Mouse (Mus musculus) heart, adult 2 months (tissue): Measurements from ENCODE around the gene Cdc7. TPM values are rescaled to one million over a fixed set of nuclear protein-coding genes. Genes with fewer than 3 reads are reported as not detected.
A peak's percentile ranks its signal among the peaks of the same experiment; 100 is the strongest.

Experiments
- DNase-seq, 2 experiments: peaks; one replicate each; pipeline ENCODE4 v3.0.0; 2021
- H3K27ac ChIP-seq: fragments of 200-600 bp; 2 replicates; pipeline ENCODE4 v1.8.1; 2022
- H3K27me3 ChIP-seq: fragments of 200-500 bp; 2 replicates; pipeline ENCODE4 v1.6.1; 2012; ENCODE audit warnings: mild to moderate bottlenecking, low read length, inconsistent platforms, mixed read lengths; ENCODE audit not compliant: control insufficient read depth, insufficient read depth
- H3K36me3 ChIP-seq: fragments of 200-500 bp; 2 replicates; pipeline ENCODE4 v1.6.1; 2012; ENCODE audit warnings: low read length, inconsistent platforms; ENCODE audit not compliant: control insufficient read depth, insufficient read depth
- H3K4me1 ChIP-seq: fragments of 200-500 bp; 2 replicates; pipeline ENCODE4 v1.6.1; 2011; ENCODE audit warnings: low read length; ENCODE audit not compliant: control insufficient read depth, insufficient read depth
- H3K4me3 ChIP-seq: fragments of 200-600 bp; 2 replicates; pipeline ENCODE4 v1.8.1; 2022
- H3K79me2 ChIP-seq: fragments of 200-500 bp; replicated peaks from 2 replicates; pipeline ENCODE4 v1.6.1; 2012; ENCODE audit warnings: mild to moderate bottlenecking, inconsistent platforms, low read length, moderate library complexity, mixed read lengths; ENCODE audit not compliant: control insufficient read depth, insufficient read depth
- H3K9ac ChIP-seq: fragments of 200-500 bp; 2 replicates; pipeline ENCODE4 v1.6.1; 2012; ENCODE audit warnings: low read depth, mild to moderate bottlenecking, control low read depth, inconsistent platforms, low read length, mixed read lengths
- CTCF ChIP-seq: fragments of 200-600 bp; IDR thresholded peaks from 2 replicates; pipeline ENCODE4 v1.8.1; 2022; ENCODE audit warnings: antibody characterized with exemption, mild to moderate bottlenecking, moderate library complexity
- EP300 ChIP-seq: fragments of 200-500 bp; IDR thresholded peaks from 2 replicates; pipeline ENCODE4 v1.6.1; 2011; ENCODE audit warnings: low read depth, low read length, control low read depth; ENCODE audit not compliant: insufficient read depth
- POLR2A ChIP-seq: fragments of 200-500 bp; IDR thresholded peaks from 2 replicates; pipeline ENCODE4 v1.6.1; 2011; ENCODE audit warnings: mild to moderate bottlenecking, low read depth, low read length, control low read depth; ENCODE audit not compliant: insufficient read depth
- WGBS: fragments of 180-500 bp; shearing (Covaris S2); methylation state at CpG from one replicate; pipeline ENCODE4 v1.1.7; 2018; 5-methylcytosine and 5-hydroxymethylcytosine counted together
- intact Hi-C: fragments of 180-260 bp; cut with DNase I; formaldehyde crosslinking; loops from one replicate; pipeline ENCODE4 v1.15.1; 2025
- polyA plus RNA-seq: library from polyadenylated mRNA; depleted of rRNA; stranded (reverse); fragments of >200 nt; gene quantifications from 2 replicates; pipeline ENCODE4 v1.2.3, GENCODE M21; 2012
- total RNA-seq, 2 experiments: library from RNA; stranded (reverse); gene quantifications; 2 replicates each; pipeline ENCODE4 v1.2.3; 2021

Gene Cdc7
- total and polyA plus RNA-seq, 3 experiments, result 0.39 to 0.70 (median 0.59) TPM

DNA sequence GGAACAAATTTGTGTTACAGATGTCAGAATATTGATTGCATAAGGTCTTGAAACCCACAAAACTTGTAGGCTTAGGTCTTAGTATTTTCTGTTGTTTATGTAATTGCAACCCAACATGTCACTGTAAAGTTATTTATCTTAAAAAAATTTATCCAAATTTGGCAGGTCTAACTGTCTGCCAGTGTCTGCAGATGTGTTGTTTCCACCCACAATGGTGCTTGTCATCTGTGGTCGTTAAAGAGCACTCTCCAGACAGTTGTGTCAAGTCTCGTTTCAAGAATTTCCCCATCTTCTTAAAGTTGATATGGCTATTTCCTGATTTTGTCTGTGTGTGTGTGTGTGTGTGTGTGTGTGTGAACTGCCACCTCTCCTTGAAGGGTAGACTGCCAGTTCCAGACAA lies 21.5 kb downstream of the Cdc7 start:
- Histone ChIP-seq H3K4me3 (no peak overlapping the region), H3K9ac (no peak overlapping the region), H3K36me3 (no peaks in the 10 kb centered on the region), H3K79me2 (no peaks in the 10 kb centered on the region), H3K4me1 (no peaks in the 10 kb centered on the region), H3K27ac (no peak overlapping the region), H3K27me3 (no peaks in the 10 kb centered on the region)
- DNase-seq, result no peak
- intact Hi-C loops, result no loop called here
- TF ChIP-seq POLR2A (no peak), CTCF (no peak), EP300 (no peak)
- WGBS, result 41% methylated on average over 2 of the region's 2 CpGs

DNA sequence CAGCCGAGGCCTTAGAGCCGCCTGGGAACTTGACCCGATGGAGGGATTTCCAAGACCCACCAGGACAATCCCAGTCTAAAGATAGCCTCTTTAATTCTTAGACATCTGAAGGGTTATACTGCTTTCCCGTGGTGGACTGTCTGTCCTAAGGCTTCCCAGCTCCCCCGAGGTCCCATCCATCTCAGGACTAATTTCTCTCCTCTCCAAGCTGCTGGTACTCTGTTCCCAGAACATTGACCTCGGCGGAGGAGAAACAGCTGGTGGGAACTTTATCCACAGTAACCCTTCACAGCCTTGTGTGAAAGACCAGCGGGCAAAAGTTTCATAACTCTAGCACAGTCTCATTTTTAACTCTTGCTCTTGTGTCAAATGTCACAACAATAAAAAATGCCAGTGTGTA lies 25.1 kb downstream of the Cdc7 start:
- 59% methylated on average over 8 of the region's 8 CpGs for WGBS
- Histone ChIP-seq H3K36me3 (no peaks in the 10 kb centered on the region), H3K27me3 (no peaks in the 10 kb centered on the region), H3K9ac (no peak overlapping the region), H3K27ac (peak overlapping the region; percentile 17; the same call in 1 of the 2 replicates), H3K79me2 (no peaks in the 10 kb centered on the region), H3K4me1 (peaks cover 1% of the 10 kb centered on the region; the same call in 1 of the 2 replicates), H3K4me3 (no peak overlapping the region)
- no peak for TF ChIP-seq CTCF
- TF ChIP-seq POLR2A, result no peak
- TF ChIP-seq EP300, result no peak
- intact Hi-C loops, result no loop called here
- peak; percentile 43 to 48 for DNase-seq

DNA sequence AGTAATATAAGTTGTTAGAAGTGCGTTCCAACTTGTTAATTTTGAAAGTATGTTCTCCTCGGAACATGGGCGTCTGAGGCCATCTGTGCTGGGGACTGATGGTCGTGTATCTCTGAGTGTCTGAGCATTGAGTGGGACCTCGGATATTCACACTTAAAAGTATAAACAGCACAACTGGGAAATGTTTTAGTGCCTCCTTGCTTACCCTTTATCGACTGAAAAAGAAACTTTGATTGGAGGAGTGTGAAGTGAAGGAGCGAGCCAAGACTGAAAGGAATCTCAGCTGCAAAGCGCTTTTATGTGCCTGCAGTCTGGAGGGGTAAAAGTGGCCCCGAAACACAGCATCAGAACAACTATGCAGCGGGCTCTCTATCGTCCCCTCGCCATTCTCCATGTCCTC lies 25.7 kb downstream of the Cdc7 start:
- no peaks in the 10 kb centered on the region for H3K79me2 ChIP-seq
- no peaks in the 10 kb centered on the region for H3K27me3 ChIP-seq
- no peak overlapping the region for H3K4me3 ChIP-seq
- H3K36me3 ChIP-seq, result no peaks in the 10 kb centered on the region
- H3K9ac ChIP-seq, result no peak overlapping the region
- no peak for DNase-seq
- no peak for TF ChIP-seq CTCF
- no peak for TF ChIP-seq EP300
- TF ChIP-seq POLR2A, result no peak
- peaks cover 1% of the 10 kb centered on the region; the same call in 1 of the 2 replicates for H3K4me1 ChIP-seq
- H3K27ac ChIP-seq, result peak overlapping the region; percentile 5; the same call in 1 of the 2 replicates
- intact Hi-C loops, result loop anchor here (1.0 to 10.0 kb wide), 5 partner anchors 95 to 331 kb away; no protein-coding TSS in a partner anchor
- WGBS, result 66% methylated on average over 12 of the region's 12 CpGs

DNA sequence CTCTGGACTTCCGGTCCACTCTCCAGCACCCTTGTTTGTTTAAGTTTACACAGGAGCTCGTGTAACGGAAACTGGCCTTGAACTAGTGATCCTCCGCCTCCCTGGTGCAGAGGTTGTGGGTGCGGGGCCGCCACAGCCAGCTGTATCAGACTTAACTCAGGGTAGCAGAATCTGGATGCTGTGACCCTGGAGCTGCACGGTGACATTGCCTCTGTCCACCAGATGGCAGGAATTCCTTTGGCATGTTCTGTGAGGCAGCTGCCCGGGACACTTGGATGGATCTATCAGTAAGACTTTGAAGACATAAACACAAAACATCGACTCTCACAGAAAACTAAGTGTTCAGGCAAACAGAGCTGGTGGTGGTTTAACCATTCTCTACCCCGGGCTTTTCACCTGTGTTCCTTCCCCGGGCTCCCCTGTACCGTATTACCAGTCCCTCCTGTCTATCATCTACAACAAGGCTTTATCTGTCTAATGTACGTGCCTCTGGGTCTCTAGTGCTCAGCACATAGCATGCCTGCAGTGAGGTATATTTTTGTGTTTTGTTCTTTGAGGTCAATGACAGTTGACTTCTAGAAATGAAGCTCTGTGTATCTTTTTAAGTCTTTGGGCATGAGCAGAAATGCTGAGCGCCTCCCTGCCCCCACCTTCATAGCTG lies 26.6 kb downstream of the Cdc7 start:
- intact Hi-C loops, result loop anchor here (1.0 to 10.0 kb wide), 5 partner anchors 94 to 330 kb away; no protein-coding TSS in a partner anchor
- H3K79me2 ChIP-seq, result no peaks in the 10 kb centered on the region
- no peaks in the 10 kb centered on the region for H3K27me3 ChIP-seq
- peaks cover 2% of the 10 kb centered on the region for H3K36me3 ChIP-seq
- peak; percentile 67 to 70 for DNase-seq
- TF ChIP-seq POLR2A (no peak), CTCF (peak; percentile 85), EP300 (peak; percentile 66; the same call in 1 of the 2 replicates)
- no peak overlapping the region for H3K4me3 ChIP-seq
- H3K27ac ChIP-seq, result peak overlapping the region; percentile 30
- 20% methylated on average over 14 of the region's 14 CpGs for WGBS
- no peak overlapping the region for H3K9ac ChIP-seq
- peaks cover 4% of the 10 kb centered on the region for H3K4me1 ChIP-seq

DNA sequence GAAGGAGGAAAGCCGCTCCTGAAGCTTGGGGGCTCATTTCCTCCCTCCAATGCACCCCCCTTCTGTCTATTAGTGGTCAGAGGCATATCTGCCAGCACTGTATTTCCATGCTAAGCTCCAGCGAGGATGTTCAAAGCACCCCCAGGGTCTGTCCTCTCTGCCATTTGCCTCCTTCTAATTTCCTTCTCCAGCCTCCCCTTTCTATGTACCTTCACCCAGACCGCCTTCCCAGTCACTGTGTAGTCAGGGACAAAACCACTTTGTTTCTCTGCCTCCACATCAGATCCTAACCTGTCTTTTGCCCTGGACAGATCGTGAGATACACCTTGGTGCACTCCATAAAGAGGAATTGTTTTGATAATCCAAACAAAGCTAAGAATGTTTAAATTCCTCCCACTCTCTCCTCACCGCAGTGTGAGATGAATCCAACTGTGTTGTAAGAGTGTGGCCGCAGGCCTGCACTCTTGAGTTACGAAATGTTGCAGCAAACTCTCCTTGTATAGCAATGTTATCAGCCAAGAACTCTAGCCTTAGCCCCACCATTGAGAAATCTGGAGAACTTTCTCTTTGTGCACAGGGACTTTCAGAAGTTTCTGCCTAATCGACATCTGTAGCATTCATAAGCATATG lies 27.3 kb downstream of the Cdc7 start:
- 66% methylated on average over 8 of the region's 8 CpGs for WGBS
- no peak overlapping the region for H3K4me3 ChIP-seq
- no peaks in the 10 kb centered on the region for H3K27me3 ChIP-seq
- peak; percentile 47 to 57 for DNase-seq
- intact Hi-C loops, result loop anchor here (5.0 to 10.0 kb wide), 4 partner anchors 93 to 176 kb away; no protein-coding TSS in a partner anchor
- TF ChIP-seq POLR2A (no peak), CTCF (no peak)
- H3K36me3 ChIP-seq, result peaks cover 2% of the 10 kb centered on the region
- no peaks in the 10 kb centered on the region for H3K79me2 ChIP-seq
- peak overlapping the region; percentile 30 for H3K27ac ChIP-seq
- H3K4me1 ChIP-seq, result peaks cover 5% of the 10 kb centered on the region
- H3K9ac ChIP-seq, result no peak overlapping the region

DNA sequence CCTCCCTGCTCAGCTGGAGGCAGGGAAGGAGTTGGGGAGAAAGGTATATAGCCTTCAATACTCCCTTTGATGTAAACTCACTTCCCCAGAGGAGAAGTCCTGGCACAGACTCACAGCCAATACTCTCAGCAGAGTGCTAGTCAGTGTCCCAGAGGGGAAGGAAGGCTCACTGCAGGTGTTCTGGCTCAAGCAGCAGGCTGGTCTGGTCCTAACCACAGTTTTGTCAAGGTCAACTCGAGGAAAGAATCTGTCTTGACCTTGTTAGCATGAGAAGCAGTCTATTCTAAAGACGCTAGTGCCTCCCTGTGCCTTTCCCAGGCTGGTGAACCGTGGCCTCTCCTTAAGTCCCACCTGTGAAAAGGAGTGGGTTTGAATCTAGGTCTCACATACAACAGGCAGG lies 30.6 kb downstream of the Cdc7 start:
- 57% methylated on average over 3 of the region's 3 CpGs for WGBS
- DNase-seq, result no peak
- H3K27me3 ChIP-seq, result no peaks in the 10 kb centered on the region
- no peak for TF ChIP-seq EP300
- no peak for TF ChIP-seq CTCF
- TF ChIP-seq POLR2A, result no peak
- no peak overlapping the region for H3K27ac ChIP-seq
- H3K4me3 ChIP-seq, result no peak overlapping the region
- H3K4me1 ChIP-seq, result peaks cover 5% of the 10 kb centered on the region
- intact Hi-C loops, result loop anchor here (5.0 to 10.0 kb wide), 4 partner anchors 90 to 173 kb away; no protein-coding TSS in a partner anchor
- no peaks in the 10 kb centered on the region for H3K79me2 ChIP-seq
- H3K9ac ChIP-seq, result no peak overlapping the region
- H3K36me3 ChIP-seq, result peaks cover 2% of the 10 kb centered on the region
